Mouse (Mus musculus) spleen, adult 2 months (tissue): ENCODE results near the gene Tbc1d14. TPM values are rescaled to one million over a fixed set of nuclear protein-coding genes. Genes with fewer than 3 reads are reported as not detected.

Experiments
- DNase-seq, 2 experiments: peaks; one replicate each; pipeline versions ENCODE4 v3.0.0 to v3.0.0-alpha.2; 2012 to 2021; ENCODE audit warnings: low spot score in 2 of 2, low read depth in 1 of 2
- H3K27ac ChIP-seq: fragments of 200-500 bp; 2 replicates; pipeline ENCODE4 v1.5.1; 2012; ENCODE audit warnings: low read length, inconsistent platforms; ENCODE audit not compliant: insufficient read depth
- H3K27me3 ChIP-seq: fragments of 200-500 bp; 2 replicates; pipeline ENCODE4 v1.6.1; 2012; ENCODE audit warnings: mild to moderate bottlenecking, moderate library complexity, low read length, inconsistent platforms; ENCODE audit not compliant: control insufficient read depth, insufficient read depth
- H3K36me3 ChIP-seq: fragments of 200-500 bp; 2 replicates; pipeline ENCODE4 v1.6.1; 2012; ENCODE audit warnings: mild to moderate bottlenecking, low read length, inconsistent platforms; ENCODE audit not compliant: control insufficient read depth, insufficient read depth
- H3K4me1 ChIP-seq: fragments of 200-500 bp; 2 replicates; pipeline ENCODE4 v1.6.1; 2011; ENCODE audit warnings: inconsistent platforms; ENCODE audit not compliant: control insufficient read depth, insufficient read depth, insufficient read length
- H3K4me3 ChIP-seq: fragments of 200-500 bp; 2 replicates; pipeline ENCODE4 v1.5.1; 2011; ENCODE audit warnings: mild to moderate bottlenecking, inconsistent platforms; ENCODE audit not compliant: insufficient read depth, insufficient read length; ENCODE audit errors: extremely low read depth
- CTCF ChIP-seq: fragments of 200-500 bp; IDR thresholded peaks from 2 replicates; pipeline ENCODE4 v1.5.1; 2011; ENCODE audit warnings: mild to moderate bottlenecking, inconsistent platforms; ENCODE audit not compliant: insufficient read depth, insufficient read length, insufficient replicate concordance; ENCODE audit errors: extremely low read depth
- POLR2A ChIP-seq: fragments of 200-500 bp; IDR thresholded peaks from 2 replicates; pipeline ENCODE4 v1.6.1; 2011; ENCODE audit warnings: low read depth, low read length, inconsistent platforms
- WGBS: fragments of 180-500 bp; shearing (Covaris S2); methylation state at CpG from one replicate; pipeline ENCODE4 v1.1.7; 2018; 5-methylcytosine and 5-hydroxymethylcytosine counted together
- polyA plus RNA-seq: library from polyadenylated mRNA; depleted of rRNA; stranded (reverse); fragments of >200 nt; gene quantifications from 2 replicates; pipeline ENCODE4 v1.2.3, GENCODE M21; 2012

Gene Tbc1d14
- polyA plus RNA-seq, 1 experiment = 38.3 TPM

- DNase-seq = no peak
- peaks cover 39% of the 10 kb centered on the region for H3K4me1 ChIP-seq
- 65% methylated on average over 6 of the region's 6 CpGs for WGBS
Measured at GRCm38 (mm10) chr5:36478540-36479420, 114.3 kb downstream of the Tbc1d14 start.

DNA sequence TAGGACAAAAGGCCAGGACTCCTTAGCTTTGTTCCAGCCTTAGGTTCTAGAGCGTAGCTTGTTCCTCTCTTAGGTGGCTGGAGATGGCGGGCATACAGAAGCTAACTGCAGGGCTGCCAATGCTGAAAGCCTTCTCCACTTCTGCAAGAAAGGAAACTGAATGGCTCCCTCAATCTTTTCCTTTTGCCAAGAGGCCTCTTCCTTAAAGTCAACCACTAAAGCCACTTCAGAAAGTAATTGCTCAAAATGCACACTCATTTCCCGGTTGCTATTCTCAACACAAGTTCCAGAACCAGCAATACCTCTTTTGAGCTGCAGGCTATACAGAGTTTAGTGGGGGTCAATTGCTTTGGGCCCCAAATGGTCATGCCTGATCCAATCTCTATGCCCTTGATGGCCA lies 115.6 kb downstream of the Tbc1d14 start:
- TF ChIP-seq CTCF (no peak), POLR2A (no peak)
- H3K36me3 ChIP-seq = peaks cover 14% of the 10 kb centered on the region
- WGBS = 45% methylated on average over 3 of the region's 3 CpGs
- H3K27me3 ChIP-seq = no peaks in the 10 kb centered on the region
- no peak overlapping the region for H3K4me3 ChIP-seq
- H3K4me1 ChIP-seq = peaks cover 33% of the 10 kb centered on the region
- H3K27ac ChIP-seq = no peak overlapping the region
- no peak for DNase-seq

More at GRCm38 (mm10) chr5:36478540-36479420, 114.3 kb downstream of the Tbc1d14 start:
- no peaks in the 10 kb centered on the region for H3K27me3 ChIP-seq
- no peak overlapping the region for H3K27ac ChIP-seq
- H3K36me3 ChIP-seq = peaks cover 8% of the 10 kb centered on the region
- no peak overlapping the region for H3K4me3 ChIP-seq
- no peak for TF ChIP-seq CTCF
- no peak for TF ChIP-seq POLR2A

GRCm38 (mm10) chr5:36474283-36474682 lies 118.8 kb downstream of the Tbc1d14 start:
- H3K4me3 ChIP-seq = no peak overlapping the region
- 91% methylated on average over 5 of the region's 5 CpGs for WGBS
- H3K4me1 ChIP-seq = peaks cover 11% of the 10 kb centered on the region
- no peak overlapping the region for H3K27ac ChIP-seq
- H3K27me3 ChIP-seq = no peaks in the 10 kb centered on the region
- DNase-seq = peak; percentile 52 to 71
- TF ChIP-seq POLR2A = no peak
- peak; percentile 63; the same call in 1 of the 2 replicates for TF ChIP-seq CTCF
- H3K36me3 ChIP-seq = peaks cover 42% of the 10 kb centered on the region

- Histone ChIP-seq H3K4me1 (peaks cover 4% of the 10 kb centered on the region; the same call in 1 of the 2 replicates), H3K4me3 (no peak overlapping the region), H3K27me3 (no peaks in the 10 kb centered on the region), H3K27ac (no peak overlapping the region), H3K36me3 (peaks cover 43% of the 10 kb centered on the region)
- DNase-seq = no peak
- WGBS = 91% methylated on average over 4 of the region's 4 CpGs
- TF ChIP-seq CTCF (no peak), POLR2A (no peak)
Measured at GRCm38 (mm10) chr5:36472876-36473655, 120.0 kb downstream of the Tbc1d14 start.

DNA sequence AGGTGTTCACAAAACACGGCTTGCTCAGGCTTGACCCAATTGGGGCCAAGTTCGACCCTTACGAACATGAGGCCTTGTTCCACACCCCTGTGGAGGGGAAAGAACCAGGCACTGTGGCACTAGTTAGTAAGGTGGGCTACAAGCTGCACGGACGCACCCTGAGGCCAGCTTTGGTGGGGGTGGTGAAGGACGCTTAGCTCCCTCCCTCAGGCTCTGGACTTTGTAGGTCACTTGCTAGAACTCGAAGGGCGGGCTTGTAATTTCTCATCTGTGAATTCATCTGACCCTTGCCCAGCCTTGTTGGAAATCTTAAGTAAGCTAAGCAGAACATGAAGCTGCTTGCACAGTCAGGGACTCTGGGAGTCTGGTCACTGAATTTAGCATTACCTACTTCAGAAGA lies 121.9 kb downstream of the Tbc1d14 start:
- 94% methylated on average over 8 of the region's 8 CpGs for WGBS
- Histone ChIP-seq H3K27ac (no peak overlapping the region), H3K4me3 (no peak overlapping the region), H3K36me3 (peaks cover 39% of the 10 kb centered on the region), H3K4me1 (no peaks in the 10 kb centered on the region), H3K27me3 (no peaks in the 10 kb centered on the region)
- no peak for TF ChIP-seq CTCF
- TF ChIP-seq POLR2A = no peak
- no peak for DNase-seq

DNA sequence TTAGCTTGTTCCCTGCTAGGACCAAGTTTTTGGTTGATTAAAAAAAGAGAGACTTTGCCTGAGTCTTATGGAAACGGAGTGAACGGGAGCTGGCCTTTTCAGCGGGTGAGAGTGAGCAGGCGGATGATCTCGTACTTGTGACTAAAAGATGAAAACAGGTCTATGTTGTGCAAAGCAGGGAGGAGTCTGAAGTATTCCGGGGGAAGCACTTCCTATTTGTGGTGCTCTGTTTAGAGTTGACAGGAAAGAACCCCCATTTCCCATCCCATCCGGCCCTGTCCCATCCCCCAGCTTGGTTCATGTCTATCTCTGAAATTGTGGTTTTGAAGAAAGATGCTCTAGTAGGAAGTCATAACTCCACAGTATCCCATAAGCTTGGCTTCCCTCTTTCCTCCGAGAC lies 127.2 kb downstream of the Tbc1d14 start:
- Histone ChIP-seq H3K36me3 (peaks cover 12% of the 10 kb centered on the region), H3K27me3 (no peaks in the 10 kb centered on the region), H3K4me3 (peak overlapping the region; percentile 91), H3K4me1 (peaks cover 7% of the 10 kb centered on the region; the same call in 1 of the 2 replicates), H3K27ac (no peak overlapping the region)
- 9% methylated on average over 8 of the region's 8 CpGs for WGBS
- DNase-seq = no peak
- TF ChIP-seq CTCF (no peak), POLR2A (no peak)
